Mouse (Mus musculus) C2C12 (cell line): ENCODE measurements around the gene Gch1.

Source experiments
- CTCF ChIP-seq: IDR thresholded peaks from one replicate; pipeline ENCODE4 v1.5.1; 2011; ENCODE audit not compliant: control insufficient read depth, insufficient read depth, insufficient read length
- FOSL1 ChIP-seq: IDR thresholded peaks from one replicate; pipeline ENCODE4 v1.8.0; 2011; ENCODE audit warnings: mild to moderate bottlenecking, low read length; ENCODE audit not compliant: poor library complexity, insufficient read depth, severe bottlenecking
- MAX ChIP-seq: IDR thresholded peaks from one replicate; pipeline ENCODE4 v1.6.1; 2011; ENCODE audit warnings: mild to moderate bottlenecking, control low read depth
- MYOD1 ChIP-seq: IDR thresholded peaks from one replicate; pipeline ENCODE4 v1.6.1; 2011; ENCODE audit warnings: low read depth; ENCODE audit not compliant: control insufficient read depth, insufficient read length

DNA sequence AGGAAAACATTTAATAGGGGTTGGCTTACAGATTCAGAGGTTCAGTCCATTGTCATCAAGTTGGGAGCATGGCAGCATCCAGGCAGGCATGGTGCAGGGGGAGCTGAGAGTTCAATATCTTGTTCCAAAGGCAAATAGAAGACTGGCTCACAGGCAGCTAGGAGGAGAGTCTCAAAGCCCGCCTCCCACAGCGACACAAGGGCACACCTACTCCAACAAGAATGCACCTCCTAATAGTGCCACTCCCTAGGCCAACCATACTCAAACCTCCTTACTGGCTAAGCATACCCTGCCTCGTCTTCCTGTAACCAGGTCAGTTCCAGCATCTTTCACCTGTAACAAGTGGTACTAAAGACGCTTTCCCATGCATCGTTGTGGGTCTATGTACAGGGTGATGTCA, 61.2 kb downstream of the Gch1 start:
- TF ChIP-seq CTCF = no peak
- TF ChIP-seq MAX = no peak
- no peak for TF ChIP-seq MYOD1
- TF ChIP-seq FOSL1 = no peak
